Mouse (Mus musculus) adrenal gland (tissue): Measurements from ENCODE around the gene Vax2.

Experiments used
- intact Hi-C: fragments of 180-260 bp; cut with DNase I; formaldehyde crosslinking; loops from one replicate; pipeline ENCODE4 v1.15.1; 2025

The Vax2 gene

DNA sequence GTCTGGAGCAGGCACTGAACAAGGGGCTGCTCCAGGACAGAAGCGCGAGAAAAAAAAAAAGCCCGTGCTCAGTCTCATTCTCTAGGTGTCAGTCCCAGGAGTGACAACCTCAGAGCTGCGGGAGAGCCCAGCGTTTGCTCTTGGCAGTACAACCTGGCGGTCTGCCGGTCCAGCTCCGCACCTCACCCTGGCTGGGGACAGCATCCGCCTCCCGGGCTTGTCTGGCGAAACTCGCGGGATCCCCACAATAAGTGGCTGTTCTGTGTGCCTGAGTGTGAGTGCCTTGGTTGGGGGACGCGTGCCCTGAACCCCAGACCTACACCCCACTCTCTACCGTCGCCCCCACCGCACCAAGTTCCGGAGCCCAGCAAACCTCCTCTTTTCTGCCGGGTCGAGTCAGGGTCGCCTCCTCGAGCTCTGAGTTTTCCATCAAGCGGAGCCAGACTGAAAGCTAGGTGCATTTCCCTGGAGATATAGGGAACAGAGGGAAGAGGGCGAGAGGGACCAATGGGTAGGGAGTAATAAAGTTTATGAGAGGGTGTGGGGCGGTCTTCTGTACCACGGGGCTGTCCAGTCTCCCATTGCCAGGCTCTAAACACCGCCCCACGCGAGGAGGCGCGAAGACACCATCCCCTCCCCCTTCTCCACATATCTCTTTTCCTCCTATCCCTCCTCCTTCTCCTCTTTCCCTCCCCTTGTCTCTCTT lies 550 bp upstream of the Vax2 start:
- intact Hi-C loops = no loop called here

DNA sequence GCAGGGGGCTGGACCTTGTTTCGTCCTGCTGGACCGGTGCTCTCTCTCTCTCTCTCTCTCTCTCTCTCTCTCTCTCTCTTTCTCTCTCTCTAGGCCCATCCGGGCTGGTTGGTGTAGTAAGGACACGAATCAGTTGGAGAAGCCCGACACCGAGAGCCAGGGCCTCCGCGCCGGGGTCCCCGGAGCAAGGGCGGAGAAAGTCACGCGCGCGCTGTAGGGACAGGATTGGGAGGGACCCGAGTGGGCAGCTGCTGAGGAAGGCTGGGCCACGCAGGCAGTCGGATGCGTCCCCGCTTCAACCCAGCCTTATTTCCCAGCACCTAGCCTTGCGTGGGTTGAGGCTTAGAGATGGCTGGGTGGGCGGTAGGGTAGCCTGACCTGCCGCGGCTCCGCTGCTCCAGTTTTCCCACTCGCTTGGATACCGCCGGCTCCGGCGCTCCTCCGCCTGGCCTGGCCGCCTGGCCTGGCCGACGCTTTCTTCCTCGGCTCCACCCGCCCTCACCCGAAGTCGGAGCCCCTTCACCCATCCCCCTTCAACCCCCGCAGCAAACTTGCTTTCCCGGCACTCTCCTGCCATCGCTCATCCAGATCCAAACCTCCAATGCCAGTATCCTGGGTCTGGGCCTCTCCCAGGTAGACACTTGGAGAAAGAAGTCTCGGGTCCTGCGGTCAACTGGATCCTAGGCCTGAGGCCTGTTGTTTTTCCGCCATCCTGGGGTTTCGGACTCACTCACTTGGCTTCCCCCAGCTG lies 836 bp downstream of the Vax2 start:
- intact Hi-C loops = no loop called here

DNA sequence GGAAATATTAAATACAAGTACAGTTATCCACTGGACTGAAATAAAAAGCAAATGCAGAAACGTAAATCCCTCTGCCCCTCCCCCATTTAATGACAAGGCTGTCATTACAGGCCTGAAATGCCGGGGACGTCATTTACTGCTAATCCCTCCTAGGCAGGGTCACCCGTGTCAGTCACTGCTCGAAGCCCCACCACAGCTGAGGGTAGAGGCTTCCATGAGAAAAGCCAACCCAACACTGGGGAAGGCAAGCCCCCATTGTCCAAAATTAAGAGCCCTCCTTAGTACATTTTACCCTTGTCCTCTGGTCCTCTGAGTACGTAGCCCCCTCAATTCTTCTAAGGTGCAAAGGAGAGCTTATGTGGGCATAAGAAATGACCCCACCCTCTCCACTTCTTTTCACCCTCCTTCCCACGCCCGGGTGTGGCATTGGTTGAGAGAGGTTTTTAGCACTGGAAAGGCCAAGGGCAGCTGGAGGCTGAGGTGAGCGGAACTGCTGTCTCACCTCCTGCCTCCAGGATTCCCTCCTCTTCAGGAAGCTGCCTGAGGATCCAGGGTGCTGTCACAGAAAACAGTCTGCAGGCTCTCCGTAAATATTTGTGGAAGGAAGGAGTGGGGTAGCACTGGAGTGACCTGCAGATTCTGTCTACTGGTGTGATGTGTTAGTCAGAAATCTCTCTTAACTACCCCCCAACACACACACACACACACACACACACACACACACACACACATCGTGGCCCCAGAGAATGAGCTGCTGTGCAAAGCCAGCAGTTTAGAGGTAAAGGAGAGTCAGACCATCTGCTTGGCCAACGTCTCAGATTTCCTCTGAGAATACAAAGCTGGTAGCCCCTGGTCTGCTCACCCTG lies 2.4 kb downstream of the Vax2 start:
- intact Hi-C loops = no loop called here

DNA sequence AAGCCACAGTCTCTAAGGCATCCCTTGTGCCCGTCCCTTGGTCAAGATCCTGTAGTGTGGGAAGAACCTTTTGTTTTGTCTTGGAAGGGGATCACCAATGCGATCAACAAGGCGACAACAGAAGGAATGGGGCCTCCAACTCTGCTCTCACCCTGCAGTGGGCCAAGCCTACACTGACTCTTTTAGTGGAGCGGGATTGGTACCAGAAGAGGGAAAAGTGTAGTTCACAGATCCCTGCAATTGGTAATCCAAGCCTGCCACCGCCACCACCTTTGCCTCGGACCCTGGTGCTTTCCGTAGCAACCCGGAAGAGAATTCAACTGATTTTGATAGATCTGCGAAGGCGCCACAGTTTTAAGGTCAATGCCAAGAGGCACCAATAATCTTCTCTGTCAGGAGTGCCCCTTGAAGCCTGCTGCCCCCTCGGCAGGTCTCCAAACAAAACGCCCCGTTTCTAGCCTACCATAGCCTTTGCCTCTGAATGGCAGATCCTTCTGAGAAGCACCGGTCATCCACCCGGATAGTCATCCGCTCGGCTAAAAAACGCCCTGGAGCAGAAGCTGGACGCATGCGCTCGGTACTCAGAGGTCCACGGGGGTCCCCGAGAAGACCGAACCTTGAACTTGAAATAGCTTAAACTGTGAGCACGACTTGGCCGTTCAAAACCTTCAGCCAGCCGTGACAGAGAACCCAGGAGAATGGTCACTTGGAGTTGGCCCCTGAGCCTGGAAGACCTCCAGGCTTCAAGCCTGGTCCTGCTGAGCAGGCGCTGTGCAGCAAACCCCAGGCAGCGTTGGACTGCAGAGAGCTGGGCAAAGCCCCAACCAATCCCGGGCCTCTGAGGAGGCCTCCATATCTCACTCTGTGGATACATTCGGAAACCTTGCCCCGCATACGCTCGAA lies 3.4 kb downstream of the Vax2 start:
- intact Hi-C loops = no loop called here

DNA sequence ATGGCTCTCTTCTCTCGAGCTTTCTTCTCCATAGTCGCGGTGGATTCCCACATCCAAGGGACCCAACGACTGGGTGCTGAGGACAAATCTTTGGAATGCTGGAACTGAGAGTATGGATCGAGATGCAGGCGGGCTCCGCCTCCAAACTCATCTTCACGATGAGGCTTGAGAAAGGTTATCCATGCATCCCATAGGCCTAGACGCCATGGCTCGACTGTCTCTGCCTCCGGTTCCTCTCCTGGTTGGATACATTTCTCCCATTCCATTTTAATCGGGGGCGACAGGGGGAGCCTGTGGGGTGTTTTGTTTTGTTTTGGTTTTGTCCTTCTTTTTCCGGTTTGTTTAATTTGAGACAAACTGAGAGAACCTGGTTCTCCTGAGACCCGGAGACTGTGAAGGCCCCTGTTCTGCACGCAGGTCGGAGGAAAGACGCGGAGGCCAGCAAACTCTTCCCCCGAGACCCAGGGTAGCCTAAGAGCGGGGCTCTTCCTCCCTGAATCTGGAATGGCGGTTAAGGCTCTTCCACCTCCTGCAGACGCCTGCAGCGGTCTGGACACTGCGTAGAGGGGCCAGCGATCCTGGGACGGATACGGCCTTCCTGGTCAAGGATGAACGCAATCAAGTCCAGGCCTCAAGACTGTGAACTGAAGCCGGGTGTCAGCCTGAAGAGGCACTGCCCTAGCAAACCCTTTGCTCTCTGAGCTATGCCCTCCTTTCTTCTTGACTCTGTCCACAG lies 4.6 kb downstream of the Vax2 start:
- intact Hi-C loops = no loop called here

DNA sequence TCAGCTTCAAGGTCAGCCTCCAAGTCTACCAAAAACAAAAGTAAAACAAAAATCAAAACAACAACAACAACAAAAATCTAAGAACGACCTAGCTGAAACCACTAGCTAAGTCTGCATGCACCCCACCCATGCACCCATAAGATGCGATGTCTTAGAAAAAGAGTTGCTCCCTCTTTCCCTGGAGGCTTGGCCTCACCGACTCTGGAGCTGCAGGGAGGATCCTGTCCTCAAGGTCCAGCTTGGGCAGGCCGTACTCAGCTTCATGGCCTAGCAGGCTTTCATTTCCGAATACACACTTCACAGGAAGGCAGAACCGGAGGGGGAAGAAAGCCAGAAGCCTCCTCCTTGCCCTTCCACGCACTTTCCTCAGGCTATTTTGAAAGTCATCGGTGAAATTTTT lies 6.0 kb downstream of the Vax2 start:
- intact Hi-C loops = no loop called here

DNA sequence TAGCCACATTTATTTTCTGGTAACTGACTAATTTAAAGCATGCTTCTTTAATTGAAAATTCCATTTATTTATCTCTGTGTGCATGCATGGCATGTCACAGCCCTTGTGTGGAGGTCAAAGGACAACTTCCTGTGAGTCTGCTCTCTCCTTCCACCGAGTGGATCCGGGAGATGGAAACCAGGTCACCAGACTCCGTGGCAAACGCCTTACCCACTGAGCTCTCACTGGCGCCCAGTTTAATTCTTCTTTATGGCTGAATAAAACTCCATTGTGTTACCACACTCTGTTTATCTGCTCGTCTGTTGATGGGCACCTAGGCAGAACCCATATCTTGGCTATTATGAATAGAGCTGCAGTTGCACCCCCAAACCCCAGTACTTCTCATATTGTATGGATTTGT lies 11.5 kb downstream of the Vax2 start:
- intact Hi-C loops = no loop called here

DNA sequence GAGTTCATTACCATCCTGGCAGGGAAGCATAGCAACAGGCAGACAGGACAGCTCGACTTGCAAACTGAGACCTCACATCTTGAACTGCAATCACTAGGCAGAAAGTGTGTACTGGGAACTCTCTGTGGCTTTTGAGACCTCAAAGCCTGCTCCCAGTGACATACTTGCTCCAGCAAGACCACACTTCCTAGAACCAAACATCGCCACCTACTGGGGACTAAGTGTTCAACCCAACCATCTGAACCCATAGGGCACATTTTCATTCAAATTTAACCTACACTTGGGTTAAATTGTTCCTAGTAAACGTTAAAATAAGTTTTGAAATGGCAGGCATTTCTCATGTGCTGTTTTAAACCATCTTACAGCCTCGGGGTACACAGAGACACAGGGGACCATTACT lies 16.1 kb downstream of the Vax2 start:
- intact Hi-C loops = no loop called here

DNA sequence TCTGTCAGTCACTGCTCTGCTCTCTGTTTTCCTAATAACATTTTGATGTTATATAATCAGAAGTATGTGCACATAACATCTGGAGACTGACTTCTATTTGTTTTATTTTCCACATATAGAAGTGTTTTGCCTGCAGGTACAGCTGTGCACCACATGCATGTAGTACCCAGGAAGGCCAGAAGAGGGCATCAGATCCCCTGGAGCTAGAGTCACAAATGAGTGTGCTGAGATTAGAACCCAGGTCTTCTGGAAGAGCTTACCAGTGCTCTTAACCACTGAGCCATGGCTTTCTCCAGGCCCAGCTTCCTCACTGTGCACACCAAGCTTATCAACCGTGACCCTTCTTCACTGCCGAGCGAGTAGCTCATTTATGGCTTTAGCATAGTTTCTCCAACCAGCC lies 17.4 kb downstream of the Vax2 start:
- intact Hi-C loops = no loop called here

DNA sequence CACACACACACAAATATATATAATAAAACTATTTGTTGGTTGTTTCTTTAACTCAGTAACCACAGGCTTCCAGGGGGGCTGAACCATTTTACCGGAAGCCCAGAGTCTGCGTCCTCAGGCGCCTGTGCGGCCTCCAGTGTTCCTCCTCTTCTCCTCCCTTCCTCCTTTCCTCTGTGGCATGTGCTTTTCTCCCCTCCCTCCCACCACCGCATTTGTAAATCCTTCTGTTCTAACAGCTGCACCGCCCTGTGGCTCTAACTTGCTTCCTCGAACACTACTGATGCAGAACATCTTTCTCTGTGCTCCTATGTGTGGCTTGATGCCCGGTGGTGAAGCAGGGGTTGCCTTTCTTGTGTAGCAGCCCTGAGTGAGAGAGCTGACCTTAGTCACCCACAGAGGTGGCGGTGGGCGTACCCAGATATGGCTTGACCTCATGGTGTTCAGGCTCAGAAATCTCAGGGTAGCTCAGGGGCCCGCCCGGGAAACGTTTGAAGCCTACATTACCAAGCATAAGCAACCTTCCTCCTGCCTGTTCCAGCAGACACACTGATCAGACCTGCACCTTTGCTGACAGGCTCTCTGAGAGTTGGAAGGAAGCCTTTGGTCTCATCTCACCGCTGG lies 18.4 kb downstream of the Vax2 start:
- intact Hi-C loops = no loop called here

DNA sequence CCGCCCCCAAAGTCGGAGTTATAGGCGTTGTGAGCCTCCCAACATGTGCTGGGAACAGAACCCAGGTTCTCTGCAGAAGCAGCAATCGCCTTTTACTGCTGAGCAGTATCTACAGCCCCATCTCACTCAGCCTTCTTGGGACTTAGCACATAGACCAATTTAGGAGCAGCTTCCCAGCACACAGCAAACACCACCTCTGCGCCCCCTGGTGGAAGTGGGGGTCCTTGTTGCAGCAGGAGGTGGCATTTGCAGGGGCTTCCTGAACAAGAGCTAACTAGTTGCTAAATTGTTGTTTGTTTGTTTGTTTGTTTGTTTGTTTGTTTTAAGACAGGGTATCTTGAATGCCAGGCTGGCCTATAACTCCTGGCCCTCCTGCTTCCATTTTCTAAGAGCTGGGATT lies 20.1 kb downstream of the Vax2 start:
- intact Hi-C loops = loop anchor here (2.0 kb wide), 1 partner anchor 36 kb away; no protein-coding TSS in a partner anchor

DNA sequence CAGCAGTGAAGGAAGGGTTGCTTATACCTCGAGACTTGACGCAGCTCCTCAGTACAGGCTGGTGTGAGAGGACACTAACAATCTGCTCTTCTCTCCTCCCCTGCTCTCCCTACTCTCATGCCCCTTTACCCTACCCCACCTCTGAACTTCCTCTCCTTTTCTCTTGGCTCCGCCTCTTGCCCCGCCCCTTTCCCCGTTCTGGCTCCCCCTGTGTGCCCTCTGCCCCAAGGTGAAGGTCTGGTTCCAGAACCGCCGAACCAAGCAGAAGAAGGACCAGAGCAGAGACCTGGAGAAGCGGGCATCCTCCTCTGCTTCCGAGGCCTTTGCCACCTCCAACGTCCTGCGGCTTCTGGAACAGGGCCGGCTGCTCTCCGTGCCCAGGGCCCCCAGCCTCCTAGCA lies 26.2 kb downstream of the Vax2 start:
- intact Hi-C loops = no loop called here

DNA sequence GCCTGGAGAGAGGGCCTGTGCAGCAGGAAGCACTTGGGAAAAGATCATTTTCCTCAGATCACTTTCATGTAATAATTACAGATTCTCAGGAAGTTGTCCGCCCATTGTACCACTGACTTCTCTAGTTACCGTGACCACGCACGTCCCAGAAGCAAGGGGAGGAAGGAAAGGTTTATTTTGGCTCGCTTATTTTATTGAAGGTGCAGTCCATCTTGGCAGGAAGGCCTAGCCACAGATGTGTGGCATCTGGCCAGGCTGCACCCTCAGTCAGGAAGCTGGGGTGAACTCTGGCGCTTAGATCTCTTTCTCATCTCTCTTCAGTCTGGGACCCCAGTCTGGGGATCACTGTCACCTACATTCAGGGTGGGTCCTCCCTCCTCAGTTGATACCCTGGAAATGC lies 27.5 kb downstream of the Vax2 start:
- intact Hi-C loops = no loop called here

DNA sequence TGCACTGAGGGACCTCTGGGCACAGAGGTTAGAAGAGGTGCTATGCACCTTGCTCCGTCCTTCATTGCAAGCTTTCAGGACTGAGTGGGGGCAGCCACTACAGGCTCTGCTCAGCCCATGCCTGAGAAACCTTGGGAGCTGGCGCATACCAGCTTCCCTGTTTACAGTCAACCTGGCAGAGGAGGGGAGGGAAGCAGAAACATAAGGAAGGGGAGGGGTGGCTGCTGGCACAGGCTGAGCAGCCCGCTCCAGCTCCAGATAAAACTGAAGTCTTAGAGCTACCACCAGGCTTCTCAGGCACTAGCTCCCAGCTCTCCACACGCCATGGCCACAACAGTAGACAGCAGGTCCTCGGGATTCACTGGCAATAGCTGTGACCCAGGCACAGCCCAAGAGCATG lies 31.7 kb downstream of the Vax2 start, which contains the start of gene Atp6v1b1:
Atp6v1b1 (plus strand) TSS at position 230 of the 400 bp plus-strand sequence.
- intact Hi-C loops = no loop called here

DNA sequence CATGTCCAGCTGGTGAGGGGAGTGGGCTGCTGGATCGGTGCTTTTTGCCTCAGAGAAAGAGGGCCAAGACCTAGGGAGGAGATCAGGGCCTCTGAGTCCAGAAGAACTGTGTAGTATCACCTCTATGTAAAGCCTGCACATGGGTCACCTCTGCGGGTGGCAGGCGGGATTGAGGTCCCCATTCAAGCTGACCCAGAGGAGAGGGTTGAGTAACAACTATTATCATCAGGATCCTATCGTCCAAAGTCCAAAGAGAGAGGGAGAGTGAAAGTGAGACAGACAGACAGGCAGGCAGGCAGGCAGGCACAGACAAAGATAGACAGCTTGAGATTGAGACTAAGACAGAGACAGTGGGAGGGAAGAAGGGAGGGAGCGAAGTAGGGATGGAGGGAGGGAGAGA lies 32.1 kb downstream of the Vax2 start:
- intact Hi-C loops = no loop called here

DNA sequence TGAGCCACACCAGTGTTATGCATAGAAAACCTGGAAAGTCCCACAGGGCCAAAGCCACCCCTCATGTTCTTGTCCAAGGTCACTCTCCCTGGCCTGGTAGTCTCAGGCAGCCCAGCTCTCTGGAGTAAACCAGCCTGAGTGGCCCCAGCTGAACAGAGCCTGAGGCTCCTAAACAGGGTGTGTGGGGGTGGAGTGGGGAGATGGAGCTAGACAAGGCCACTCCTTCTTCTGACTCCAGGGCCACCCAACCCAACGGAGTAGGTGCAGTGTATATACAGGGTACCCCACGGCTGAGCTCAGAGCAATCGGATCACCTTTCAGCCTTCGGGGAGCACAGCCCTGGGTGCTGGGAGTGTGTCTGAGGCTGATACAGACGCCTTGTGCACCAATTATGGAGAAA lies 33.1 kb downstream of the Vax2 start:
- intact Hi-C loops = no loop called here

DNA sequence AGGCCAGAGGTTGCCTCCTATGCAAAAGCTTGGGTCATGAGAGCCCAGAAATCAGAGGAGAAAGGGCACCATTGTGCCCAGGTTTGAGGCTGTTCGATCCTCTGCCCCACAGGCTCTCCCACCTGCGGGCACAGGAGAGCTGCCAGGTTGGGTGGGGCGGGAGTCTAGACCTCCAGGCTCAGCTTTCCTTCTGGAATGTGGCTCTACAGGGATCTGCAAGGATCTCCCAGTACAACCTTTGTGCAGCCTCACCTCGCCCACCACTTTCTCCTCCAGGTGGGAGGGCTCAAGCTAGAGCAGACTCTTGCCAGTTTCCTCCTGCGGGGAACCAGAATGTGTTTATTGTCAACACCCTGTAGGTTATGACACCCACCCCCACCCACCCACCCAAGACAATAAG lies 33.5 kb downstream of the Vax2 start:
- intact Hi-C loops = no loop called here

DNA sequence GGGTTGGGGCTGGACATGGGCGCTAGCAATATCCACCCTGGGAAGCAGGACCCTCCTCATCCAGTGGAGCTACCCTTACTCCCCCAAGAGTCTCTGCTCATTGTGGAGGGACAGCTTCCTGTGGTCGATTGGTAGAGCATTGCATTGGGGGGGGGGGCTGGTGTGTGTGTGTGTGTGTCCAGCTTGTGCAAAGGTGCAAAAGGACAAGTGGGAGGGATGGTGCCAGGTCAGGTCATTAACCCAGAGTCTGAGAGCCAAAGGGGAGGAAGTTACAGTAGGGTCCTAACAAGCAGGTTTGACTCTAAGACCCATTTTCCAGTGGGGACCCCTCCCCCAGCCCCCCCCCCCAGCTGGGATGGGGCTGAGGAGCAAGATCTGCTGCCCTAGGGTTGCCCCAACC lies 34.4 kb downstream of the Vax2 start:
- intact Hi-C loops = no loop called here

DNA sequence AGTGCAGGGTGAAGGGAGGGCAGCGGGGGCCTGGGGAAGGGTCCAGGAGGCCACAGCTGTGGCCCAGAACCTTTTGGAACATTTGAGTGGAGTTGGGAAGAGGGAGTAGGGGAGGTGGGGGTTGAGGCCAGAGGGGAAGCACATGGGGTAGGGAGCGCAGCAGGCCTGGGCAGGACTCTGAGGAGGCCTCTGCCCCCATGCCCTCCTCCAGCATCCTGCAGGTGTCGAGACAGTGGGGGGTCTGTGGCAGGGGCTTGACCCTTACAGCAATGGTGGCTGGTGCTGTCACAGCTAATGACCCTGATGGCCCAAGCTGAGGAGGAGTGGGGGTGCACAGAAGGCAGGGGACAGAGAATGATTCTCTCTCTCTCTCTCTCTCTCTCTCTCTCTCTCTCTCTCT lies 38.2 kb downstream of the Vax2 start:
- intact Hi-C loops = no loop called here

DNA sequence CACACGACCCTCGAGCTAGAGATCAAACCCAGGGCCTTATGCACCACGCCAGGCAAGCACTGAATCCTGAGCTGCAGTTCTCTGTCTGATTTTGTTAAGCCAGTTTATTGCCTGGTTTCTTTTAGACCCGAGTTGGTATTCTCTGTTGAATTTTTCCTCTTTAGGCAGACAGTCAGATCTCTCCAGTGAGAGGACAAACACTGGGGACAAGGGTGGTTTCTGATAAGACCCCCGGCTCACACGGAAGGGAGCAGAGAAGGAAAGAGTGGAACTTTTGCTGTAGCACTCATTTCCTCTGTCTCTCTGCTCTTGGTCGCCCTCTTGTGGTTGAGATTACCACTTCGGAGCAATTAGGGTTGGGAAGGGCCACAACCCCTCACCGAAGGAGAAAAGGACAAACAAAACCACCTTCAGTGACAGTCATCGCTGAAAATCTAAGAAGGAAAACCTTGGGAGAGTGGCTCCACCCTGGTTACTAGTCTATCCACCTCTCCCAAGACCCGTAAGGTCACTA lies 39.2 kb downstream of the Vax2 start:
- intact Hi-C loops = no loop called here
